Mouse (Mus musculus): Measurements from ENCODE around the gene Lin7c. TPM values are rescaled to one million over a fixed set of nuclear protein-coding genes. Genes with fewer than 3 reads are reported as not detected.

Gene Lin7c
- polyA plus RNA-seq, 1 experiment from 2014 or later = 44.4 TPM

- Histone ChIP-seq H3K4me3 (ENCODE audit: low read depth, low read length) (peak overlapping the region; percentile 92), H3K9me3 (ENCODE audit: control insufficient read depth, low read length) (no peaks in the 10 kb centered on the region), H3K4me2 (peak overlapping the region; percentile 96), H3K4me1 (replicated peaks; ENCODE audit: control insufficient read depth, insufficient read depth, low read length) (peaks cover 29% of the 10 kb centered on the region), H3K9ac (ENCODE audit: low read depth, low read length) (0 out of 2 replicates have a peak overlapping the region, but pooled peaks have one; percentile 25), H3K36me3 (ENCODE audit: control insufficient read depth, insufficient read depth, low read length) (no peaks in the 10 kb centered on the region), H3K27me3 (replicated peaks; ENCODE audit: control insufficient read depth, insufficient read depth, low read length) (no peaks in the 10 kb centered on the region), H3K27ac (ENCODE audit: low read depth, low read length) (peak overlapping the region; percentile 19; the same call in 1 of the 2 replicates)
- DNase-seq (ENCODE audit: low spot score) (no peak), ATAC-seq (replicated peaks; ENCODE audit: low FRiP score) (no peak)
- WGBS = 81% methylated on average over 7 of the region's 7 CpGs
Measured at GRCm38 (mm10) chr2:109920471-109920870, 29.8 kb downstream of the Lin7c start.

- no peaks in the 10 kb centered on the region for H3K9me3 ChIP-seq (ENCODE audit: control insufficient read depth, low read length)
- H3K9ac ChIP-seq (ENCODE audit: low read depth, low read length) = no peak overlapping the region
- no peak for ATAC-seq (replicated peaks; ENCODE audit: low FRiP score)
- no peaks in the 10 kb centered on the region for H3K27me3 ChIP-seq (replicated peaks; ENCODE audit: control insufficient read depth, insufficient read depth, low read length)
- DNase-seq (ENCODE audit: low spot score) = no peak
- H3K36me3 ChIP-seq (ENCODE audit: control insufficient read depth, insufficient read depth, low read length) = no peaks in the 10 kb centered on the region
- no peak overlapping the region for H3K27ac ChIP-seq (ENCODE audit: low read depth, low read length)
- no peak overlapping the region for H3K4me3 ChIP-seq (ENCODE audit: low read depth, low read length)
- peaks cover 29% of the 10 kb centered on the region for H3K4me1 ChIP-seq (replicated peaks; ENCODE audit: control insufficient read depth, insufficient read depth, low read length)
- H3K4me2 ChIP-seq = no peak overlapping the region; the same call in 1 of the 2 replicates
- 76% methylated on average over 8 of the region's 8 CpGs for WGBS
Measured at GRCm38 (mm10) chr2:109921298-109922035, 30.8 kb downstream of the Lin7c start.

- 88% methylated on average over 3 of the region's 3 CpGs for WGBS
- H3K27ac ChIP-seq (ENCODE audit: low read depth, low read length) = no peak overlapping the region
- H3K9me3 ChIP-seq (ENCODE audit: control insufficient read depth, low read length) = no peaks in the 10 kb centered on the region
- H3K4me3 ChIP-seq (ENCODE audit: low read depth, low read length) = no peak overlapping the region
- H3K27me3 ChIP-seq (replicated peaks; ENCODE audit: control insufficient read depth, insufficient read depth, low read length) = no peaks in the 10 kb centered on the region
- peaks cover 29% of the 10 kb centered on the region for H3K4me1 ChIP-seq (replicated peaks; ENCODE audit: control insufficient read depth, insufficient read depth, low read length)
- DNase-seq (ENCODE audit: low spot score) = no peak
- H3K4me2 ChIP-seq = no peak overlapping the region
- H3K9ac ChIP-seq (ENCODE audit: low read depth, low read length) = no peak overlapping the region
- ATAC-seq (replicated peaks; ENCODE audit: low FRiP score) = no peak
- H3K36me3 ChIP-seq (ENCODE audit: control insufficient read depth, insufficient read depth, low read length) = no peaks in the 10 kb centered on the region
Measured at GRCm38 (mm10) chr2:109922306-109922705, 31.7 kb downstream of the Lin7c start.

GRCm38 (mm10) chr2:109923031-109923430 is 32.4 kb downstream of the Lin7c start:
- ATAC-seq (replicated peaks; ENCODE audit: low FRiP score) = no peak
- WGBS = 85% methylated on average over 3 of the region's 3 CpGs
- no peaks in the 10 kb centered on the region for H3K9me3 ChIP-seq (ENCODE audit: control insufficient read depth, low read length)

GRCm38 (mm10) chr2:109923945-109924344 is 33.3 kb downstream of the Lin7c start:
- Histone ChIP-seq H3K4me1 (replicated peaks; ENCODE audit: control insufficient read depth, insufficient read depth, low read length) (peaks cover 26% of the 10 kb centered on the region), H3K36me3 (ENCODE audit: control insufficient read depth, insufficient read depth, low read length) (no peaks in the 10 kb centered on the region), H3K27me3 (replicated peaks; ENCODE audit: control insufficient read depth, insufficient read depth, low read length) (no peaks in the 10 kb centered on the region), H3K4me2 (no peak overlapping the region), H3K9ac (ENCODE audit: low read depth, low read length) (no peak overlapping the region), H3K9me3 (ENCODE audit: control insufficient read depth, low read length) (no peaks in the 10 kb centered on the region), H3K27ac (ENCODE audit: low read depth, low read length) (no peak overlapping the region), H3K4me3 (ENCODE audit: low read depth, low read length) (no peak overlapping the region)
- ATAC-seq (replicated peaks; ENCODE audit: low FRiP score) = no peak
- DNase-seq (ENCODE audit: low spot score) = no peak
- WGBS = 96% methylated on average over 3 of the region's 3 CpGs

More at GRCm38 (mm10) chr2:109923031-109923430, 32.4 kb downstream of the Lin7c start:
- no peak overlapping the region for H3K27ac ChIP-seq (ENCODE audit: low read depth, low read length)
- no peak overlapping the region for H3K4me2 ChIP-seq
- H3K27me3 ChIP-seq (replicated peaks; ENCODE audit: control insufficient read depth, insufficient read depth, low read length) = no peaks in the 10 kb centered on the region
- no peak overlapping the region for H3K4me3 ChIP-seq (ENCODE audit: low read depth, low read length)
- peaks cover 29% of the 10 kb centered on the region for H3K4me1 ChIP-seq (replicated peaks; ENCODE audit: control insufficient read depth, insufficient read depth, low read length)
- no peak overlapping the region for H3K9ac ChIP-seq (ENCODE audit: low read depth, low read length)
- no peaks in the 10 kb centered on the region for H3K36me3 ChIP-seq (ENCODE audit: control insufficient read depth, insufficient read depth, low read length)
- DNase-seq (ENCODE audit: low spot score) = no peak

GRCm38 (mm10) chr2:109926984-109927383 is 36.3 kb downstream of the Lin7c start:
- Histone ChIP-seq H3K36me3 (ENCODE audit: control insufficient read depth, insufficient read depth, low read length) (no peaks in the 10 kb centered on the region), H3K4me3 (ENCODE audit: low read depth, low read length) (no peak overlapping the region), H3K4me1 (replicated peaks; ENCODE audit: control insufficient read depth, insufficient read depth, low read length) (peaks cover 14% of the 10 kb centered on the region), H3K9ac (ENCODE audit: low read depth, low read length) (no peak overlapping the region), H3K9me3 (ENCODE audit: control insufficient read depth, low read length) (no peaks in the 10 kb centered on the region), H3K27ac (ENCODE audit: low read depth, low read length) (no peak overlapping the region), H3K27me3 (replicated peaks; ENCODE audit: control insufficient read depth, insufficient read depth, low read length) (no peaks in the 10 kb centered on the region), H3K4me2 (no peak overlapping the region)
- DNase-seq (ENCODE audit: low spot score) = no peak
- no peak for ATAC-seq (replicated peaks; ENCODE audit: low FRiP score)
- 85% methylated on average over 4 of the region's 4 CpGs for WGBS

GRCm38 (mm10) chr2:109927446-109927845 is 36.8 kb downstream of the Lin7c start:
- Histone ChIP-seq H3K9me3 (ENCODE audit: control insufficient read depth, low read length) (no peaks in the 10 kb centered on the region), H3K4me3 (ENCODE audit: low read depth, low read length) (no peak overlapping the region), H3K4me1 (replicated peaks; ENCODE audit: control insufficient read depth, insufficient read depth, low read length) (peaks cover 14% of the 10 kb centered on the region), H3K36me3 (ENCODE audit: control insufficient read depth, insufficient read depth, low read length) (no peaks in the 10 kb centered on the region), H3K4me2 (no peak overlapping the region), H3K27ac (ENCODE audit: low read depth, low read length) (no peak overlapping the region), H3K9ac (ENCODE audit: low read depth, low read length) (no peak overlapping the region), H3K27me3 (replicated peaks; ENCODE audit: control insufficient read depth, insufficient read depth, low read length) (no peaks in the 10 kb centered on the region)
- DNase-seq (ENCODE audit: low spot score) (no peak), ATAC-seq (replicated peaks; ENCODE audit: low FRiP score) (no peak)
- 88% methylated on average over 7 of the region's 7 CpGs for WGBS

GRCm38 (mm10) chr2:109927876-109928275 is 37.2 kb downstream of the Lin7c start:
- ATAC-seq (replicated peaks; ENCODE audit: low FRiP score) = no peak
- Histone ChIP-seq H3K4me3 (ENCODE audit: low read depth, low read length) (no peak overlapping the region), H3K36me3 (ENCODE audit: control insufficient read depth, insufficient read depth, low read length) (no peaks in the 10 kb centered on the region), H3K27me3 (replicated peaks; ENCODE audit: control insufficient read depth, insufficient read depth, low read length) (no peaks in the 10 kb centered on the region), H3K9me3 (ENCODE audit: control insufficient read depth, low read length) (no peaks in the 10 kb centered on the region), H3K27ac (ENCODE audit: low read depth, low read length) (no peak overlapping the region), H3K9ac (ENCODE audit: low read depth, low read length) (no peak overlapping the region), H3K4me1 (replicated peaks; ENCODE audit: control insufficient read depth, insufficient read depth, low read length) (peaks cover 14% of the 10 kb centered on the region), H3K4me2 (no peak overlapping the region)
- no peak for DNase-seq (ENCODE audit: low spot score)

- H3K4me1 ChIP-seq (replicated peaks; ENCODE audit: control insufficient read depth, insufficient read depth, low read length) = peaks cover 14% of the 10 kb centered on the region
- no peaks in the 10 kb centered on the region for H3K9me3 ChIP-seq (ENCODE audit: control insufficient read depth, low read length)
- H3K4me3 ChIP-seq (ENCODE audit: low read depth, low read length) = no peak overlapping the region
- no peaks in the 10 kb centered on the region for H3K36me3 ChIP-seq (ENCODE audit: control insufficient read depth, insufficient read depth, low read length)
- H3K27me3 ChIP-seq (replicated peaks; ENCODE audit: control insufficient read depth, insufficient read depth, low read length) = no peaks in the 10 kb centered on the region
- no peak overlapping the region for H3K9ac ChIP-seq (ENCODE audit: low read depth, low read length)
- ATAC-seq (replicated peaks; ENCODE audit: low FRiP score) = no peak
- H3K4me2 ChIP-seq = no peak overlapping the region
- H3K27ac ChIP-seq (ENCODE audit: low read depth, low read length) = no peak overlapping the region
- no peak for DNase-seq (ENCODE audit: low spot score)
- WGBS = 70% methylated on average over 4 of the region's 4 CpGs
Measured at GRCm38 (mm10) chr2:109928791-109929190, 38.1 kb downstream of the Lin7c start.

All from liver, embryonic 11.5 days (tissue).